ENCODE assay signal across 7 mouse cellular contexts in the genomic region with DNA sequence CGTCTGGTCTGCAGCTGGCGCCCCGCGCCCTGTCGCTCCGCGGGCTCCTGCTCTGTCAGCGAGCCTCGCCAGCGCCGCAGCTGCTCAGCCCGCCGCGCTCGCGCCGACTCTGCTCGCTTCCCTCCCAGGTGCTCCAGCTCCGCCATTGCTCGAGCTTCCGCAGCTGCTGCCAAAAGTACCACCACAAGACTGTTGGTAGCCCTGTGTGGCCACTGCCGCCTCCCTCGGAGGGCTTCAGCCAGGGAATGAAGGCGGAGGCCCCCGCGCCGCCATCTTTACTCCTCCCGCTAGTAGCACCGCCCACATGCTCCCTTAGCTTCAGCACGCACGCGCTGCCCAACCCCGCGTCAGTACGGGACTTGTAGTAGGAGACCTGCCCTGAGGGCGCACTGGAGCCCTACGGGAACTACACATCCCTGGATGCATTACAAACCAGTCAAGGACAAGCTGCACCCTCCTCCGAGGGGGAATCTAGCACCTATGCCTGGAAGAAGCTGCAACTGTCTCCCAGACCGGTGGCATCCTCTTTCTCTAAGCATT. TPM values are rescaled to one million over a fixed set of nuclear protein-coding genes. Genes with fewer than 3 reads are reported as not detected.
DNase-seq lines count a peak whose midpoint lies in the region; ATAC-seq lines count a peak whose summit lies in the region.

Gene Ppp1r12b, minus strand, starts transcription at position 306 of the 540 bp plus-strand sequence.

- H3K27ac ChIP-seq in intestine, embryonic 16.5 days (ENCODE audit: low read length): peak within 1 kb of the TSS; percentile 76
- peak within 1 kb of the TSS; percentile 63 for H3K27ac ChIP-seq in midbrain, embryonic 11.5 days (ENCODE audit: low read depth, low read length)

- no peaks in the 10 kb centered on the region for H3K36me3 ChIP-seq in intestine, embryonic 16.5 days (ENCODE audit: control insufficient read depth, insufficient read depth, low read length)
- no peaks in the 10 kb centered on the region for H3K36me3 ChIP-seq in midbrain, embryonic 11.5 days (ENCODE audit: control insufficient read depth, insufficient read depth, low read length)

- peak within 1 kb of the TSS; percentile 65 for H3K4me2 ChIP-seq in intestine, embryonic 16.5 days (ENCODE audit: low read depth, low read length)
- H3K4me2 ChIP-seq in midbrain, embryonic 11.5 days: peak within 1 kb of the TSS; percentile 82

- peak within 1 kb of the TSS; percentile 93 for H3K4me3 ChIP-seq in intestine, embryonic 16.5 days (ENCODE audit: low read length)
- peak within 1 kb of the TSS; percentile 70 for H3K4me3 ChIP-seq in midbrain, embryonic 11.5 days (ENCODE audit: low read depth, low read length)

- peak; percentile 98 for DNase-seq in adrenal gland, adult 8-10 months
- peak; percentile 92 for DNase-seq in embryo, embryonic 9.5 days (ENCODE audit: extremely low spot score)
- peak; percentile 80 to 95 for DNase-seq in gastrocnemius, postnatal 4 days (ENCODE audit: low spot score in 2 of 2)
- DNase-seq in left cerebral cortex, postnatal 36 days (ENCODE audit: low spot score in 2 of 2): peak; percentile 95 to 96
- peak; percentile 98 for DNase-seq in midbrain, embryonic 11.5 days (ENCODE audit: low spot score, missing footprints)
- DNase-seq in skeletal muscle tissue, adult 2 months (ENCODE audit: low read depth, low spot score): peak; percentile 98

- H3K9me3 ChIP-seq in intestine, embryonic 16.5 days (ENCODE audit: control insufficient read depth, low read length): no peaks in the 10 kb centered on the region
- no peaks in the 10 kb centered on the region for H3K9me3 ChIP-seq in midbrain, embryonic 11.5 days (ENCODE audit: control insufficient read depth, low read length)

- intact Hi-C loops in left cerebral cortex, postnatal 36 days (cut with DNase I): loop anchor here (5.0 kb wide), 1 partner anchor 43 kb away; no protein-coding TSS in a partner anchor

- under 1% methylated on average over 39 of the region's 39 CpGs for WGBS in intestine, embryonic 16.5 days
- WGBS in midbrain, embryonic 11.5 days: under 1% methylated on average over 39 of the region's 39 CpGs

- peak within 1 kb of the TSS; percentile 90 for H3K9ac ChIP-seq in intestine, embryonic 16.5 days (ENCODE audit: low read depth, low read length)
- H3K9ac ChIP-seq in midbrain, embryonic 11.5 days (ENCODE audit: low read length): peak within 1 kb of the TSS; percentile 82

- H3K4me1 ChIP-seq in intestine, embryonic 16.5 days (ENCODE audit: control insufficient read depth, insufficient read depth, low read length): peaks cover 8% of the 10 kb centered on the region
- peaks cover 8% of the 10 kb centered on the region for H3K4me1 ChIP-seq in midbrain, embryonic 11.5 days (ENCODE audit: control insufficient read depth, insufficient read depth, low read length)

- ATAC-seq in intestine, embryonic 16.5 days: peak; percentile 100
- ATAC-seq in midbrain, embryonic 11.5 days (ENCODE audit: low FRiP score): peak; percentile 99

- H3K27me3 ChIP-seq in intestine, embryonic 16.5 days (replicated peaks; ENCODE audit: control insufficient read depth, insufficient read depth, low read length): no peaks in the 10 kb centered on the region
- H3K27me3 ChIP-seq in midbrain, embryonic 11.5 days (ENCODE audit: control insufficient read depth, insufficient read depth, low read length): no peaks in the 10 kb centered on the region

RNA-seq across cellular contexts. Expression of gene Ppp1r12b, which starts in this region (rescaled TPM):
- total RNA-seq in adrenal gland, adult 8-10 months (2022): 10 to 100 TPM; 10.3 to 23.7 (median 15.7) TPM
- total RNA-seq in gastrocnemius, postnatal 4 days (2021): 100 to 1,000 TPM; 181 to 205 TPM
- polyA plus RNA-seq in intestine, embryonic 16.5 days (2015; fragmentation: Nextera tagmentation; extraction: Ambion mirVana): 13.9 and 18.5 TPM in 2 replicates
- 10 to 100 TPM; 75.6 to 88.7 TPM for total RNA-seq in left cerebral cortex, postnatal 36 days (2021)
- polyA plus RNA-seq in midbrain, embryonic 11.5 days (2014; fragmentation: Nextera tagmentation; extraction: Ambion mirVana): 7.5 and 9.2 TPM in 2 replicates

Comparison
In these comparisons a context has a peak if more than half of its experiments do, and no peak if none do; other contexts are left out.
1. Peak in every context shown above with its lines: DNase-seq, ATAC-seq, H3K4me3 ChIP-seq and H3K27ac ChIP-seq.